Mouse (Mus musculus) A20 (cell line): Measurements from ENCODE around the gene Depdc1b.

Experiments used
- DNase-seq: peaks from one replicate; pipeline ENCODE4 v3.0.0-alpha.2; 2011; ENCODE audit warnings: low read depth, low spot score

Gene Depdc1b

GRCm38 (mm10) chr13:108316487-108316903, 363 bp downstream of the Depdc1b start:
- DNase-seq: no peak

GRCm38 (mm10) chr13:108317414-108317813, 1.3 kb downstream of the Depdc1b start:
- no peak for DNase-seq

- DNase-seq: no peak
Observed at GRCm38 (mm10) chr13:108319028-108319427, 2.9 kb downstream of the Depdc1b start.

- DNase-seq: no peak
Observed at GRCm38 (mm10) chr13:108320216-108320615, 4.1 kb downstream of the Depdc1b start.

GRCm38 (mm10) chr13:108322466-108322865, 6.3 kb downstream of the Depdc1b start:
- DNase-seq: no peak

GRCm38 (mm10) chr13:108323317-108323716, 7.2 kb downstream of the Depdc1b start:
- no peak for DNase-seq

- no peak for DNase-seq
Observed at GRCm38 (mm10) chr13:108323866-108324829, 8.0 kb downstream of the Depdc1b start.

- no peak for DNase-seq
Observed at GRCm38 (mm10) chr13:108325871-108326270, 9.7 kb downstream of the Depdc1b start.

GRCm38 (mm10) chr13:108326351-108326750, 10.2 kb downstream of the Depdc1b start:
- no peak for DNase-seq

GRCm38 (mm10) chr13:108327047-108327446, 10.9 kb downstream of the Depdc1b start:
- DNase-seq: no peak

GRCm38 (mm10) chr13:108328406-108329180, 12.5 kb downstream of the Depdc1b start:
- no peak for DNase-seq

- peak; percentile 44 for DNase-seq
Observed at GRCm38 (mm10) chr13:108329693-108330092, 13.6 kb downstream of the Depdc1b start.

GRCm38 (mm10) chr13:108335257-108336003, 19.3 kb downstream of the Depdc1b start:
- peak; percentile 67 for DNase-seq

GRCm38 (mm10) chr13:108336192-108336591, 20.1 kb downstream of the Depdc1b start:
- no peak for DNase-seq

GRCm38 (mm10) chr13:108337340-108337739, 21.2 kb downstream of the Depdc1b start:
- DNase-seq: peak; percentile 38

GRCm38 (mm10) chr13:108338076-108338836, 22.1 kb downstream of the Depdc1b start:
- no peak for DNase-seq

GRCm38 (mm10) chr13:108339907-108340596, 23.9 kb downstream of the Depdc1b start:
- DNase-seq: no peak

GRCm38 (mm10) chr13:108341585-108341984, 25.5 kb downstream of the Depdc1b start:
- DNase-seq: peak; percentile 34

GRCm38 (mm10) chr13:108345756-108346155, 29.6 kb downstream of the Depdc1b start:
- DNase-seq: no peak

- peak; percentile 60 for DNase-seq
Observed at GRCm38 (mm10) chr13:108347016-108347415, 30.9 kb downstream of the Depdc1b start.
